Mouse (Mus musculus): Measurements from ENCODE around the gene Kctd6.
"Not testable (repeated sequence)": the region's sequence is repeated elsewhere in the genome, so short reads cannot be mapped to it uniquely, and the experiment has no call there.

The Kctd6 gene

GRCm38 (mm10) chr14:8250141-8250871 lies 36.4 kb downstream of the Kctd6 start:
- DNase-seq (ENCODE audit: low spot score) = no peak

GRCm38 (mm10) chr14:8251330-8251885 lies 37.5 kb downstream of the Kctd6 start:
- DNase-seq (ENCODE audit: low spot score) = no peak

- peak; percentile 27 for DNase-seq (ENCODE audit: low spot score)
These were observed 41.3 kb downstream of the Kctd6 start for GRCm38 (mm10) chr14:8255076-8255729.

- no peak for DNase-seq (ENCODE audit: low spot score)
These were observed 42.1 kb downstream of the Kctd6 start for GRCm38 (mm10) chr14:8256072-8256471.

- no peak for DNase-seq (ENCODE audit: low spot score)
These were observed 42.9 kb downstream of the Kctd6 start for GRCm38 (mm10) chr14:8256881-8257280.

- no peak for DNase-seq (ENCODE audit: low spot score)
These were observed 43.8 kb downstream of the Kctd6 start for GRCm38 (mm10) chr14:8257521-8258334.

GRCm38 (mm10) chr14:8258335-8258627 lies 44.3 kb downstream of the Kctd6 start:
- DNase-seq (ENCODE audit: low spot score) = no peak

GRCm38 (mm10) chr14:8258752-8259151 lies 44.8 kb downstream of the Kctd6 start:
- DNase-seq (ENCODE audit: low spot score) = no peak

- no peak for DNase-seq (ENCODE audit: low spot score)
These were observed 45.2 kb downstream of the Kctd6 start, which contains the start of gene Acox2 for GRCm38 (mm10) chr14:8259166-8259565. Gene Acox2, minus strand, starts transcription at chr14:8259353.

GRCm38 (mm10) chr14:8260214-8260613 lies 46.3 kb downstream of the Kctd6 start:
- no peak for DNase-seq (ENCODE audit: low spot score)

- no peak for DNase-seq (ENCODE audit: low spot score)
These were observed 48.3 kb downstream of the Kctd6 start for GRCm38 (mm10) chr14:8262242-8262641.

GRCm38 (mm10) chr14:8264378-8264777 lies 50.4 kb downstream of the Kctd6 start:
- no peak for DNase-seq (ENCODE audit: low spot score)

- DNase-seq (ENCODE audit: low spot score) = not testable (repeated sequence)
These were observed 57.3 kb downstream of the Kctd6 start for GRCm38 (mm10) chr14:8271281-8271680.

All from T-cell, adult 2 months (primary cell).